Mouse (Mus musculus): ENCODE data around the gene Gm10401.

Gene Gm10401

DNA sequence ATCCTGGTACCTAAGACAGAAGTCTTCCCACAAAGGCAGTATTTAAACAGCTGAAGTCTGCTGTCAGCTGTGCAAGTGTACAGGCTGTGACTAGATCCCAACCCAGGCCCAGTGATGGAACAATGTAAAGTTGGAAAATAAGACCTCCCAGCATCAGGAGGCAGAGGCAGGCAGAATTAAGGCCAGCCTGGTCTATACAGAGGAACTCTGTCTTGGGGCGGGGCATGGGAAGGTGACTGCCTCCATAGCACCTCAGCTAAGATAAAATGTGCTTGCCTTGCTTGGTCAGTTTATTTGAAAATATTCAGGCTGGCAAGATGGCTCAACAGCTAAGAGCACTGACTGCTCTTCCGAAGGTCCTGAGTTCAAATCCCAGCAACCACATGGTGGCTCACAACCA lies 27.6 kb downstream of the Gm10401 start:
- no peak for DNase-seq (ENCODE audit: low spot score)

GRCm38 (mm10) chr5:115069611-115070010 lies 28.5 kb downstream of the Gm10401 start:
- no peak for DNase-seq (ENCODE audit: low spot score)

GRCm38 (mm10) chr5:115068671-115069421 lies 29.2 kb downstream of the Gm10401 start:
- no peak for DNase-seq (ENCODE audit: low spot score)

- DNase-seq (ENCODE audit: low spot score): no peak
Measured at GRCm38 (mm10) chr5:115066245-115066644, 31.9 kb downstream of the Gm10401 start.

GRCm38 (mm10) chr5:115063391-115063790 lies 34.7 kb downstream of the Gm10401 start:
- DNase-seq (ENCODE audit: low spot score): no peak

- DNase-seq (ENCODE audit: low spot score): no peak
Measured at GRCm38 (mm10) chr5:115062566-115062965, 35.5 kb downstream of the Gm10401 start.

- no peak for DNase-seq (ENCODE audit: low spot score)
Measured at GRCm38 (mm10) chr5:115060977-115061376, 37.1 kb downstream of the Gm10401 start.

DNA sequence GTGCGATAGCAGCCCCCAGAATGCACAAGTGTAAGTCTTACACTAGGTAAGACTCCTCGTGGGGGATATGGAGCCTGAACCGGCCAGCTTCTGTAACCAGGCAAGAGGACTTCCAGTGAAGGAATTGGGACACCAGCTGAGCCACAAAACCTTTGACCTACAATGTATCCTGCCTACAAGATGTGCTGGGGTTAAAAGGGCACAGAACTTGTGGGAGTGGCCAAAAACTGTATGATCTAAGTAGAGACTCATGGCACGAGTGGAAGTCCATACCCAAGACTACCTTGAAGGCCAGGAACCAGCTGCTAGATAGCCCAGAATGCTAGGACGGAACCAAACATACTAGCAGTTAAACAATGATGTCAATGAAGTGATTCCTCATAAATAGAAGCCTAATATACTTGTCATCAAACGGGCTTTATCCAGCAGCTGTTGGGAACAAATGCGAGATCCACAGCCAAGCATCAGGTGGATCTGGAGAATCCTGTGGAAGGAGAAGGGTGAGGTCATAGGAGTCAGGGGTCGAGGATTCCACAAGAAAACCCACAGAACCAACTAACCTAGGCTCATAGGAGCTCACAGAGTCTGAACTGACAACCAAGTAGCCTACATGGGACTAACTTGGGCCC lies 37.9 kb downstream of the Gm10401 start:
- no peak for DNase-seq (ENCODE audit: low spot score)

GRCm38 (mm10) chr5:115058584-115059297 lies 39.4 kb downstream of the Gm10401 start:
- no peak for DNase-seq (ENCODE audit: low spot score)

- no peak for DNase-seq (ENCODE audit: low spot score)
Measured at GRCm38 (mm10) chr5:115057153-115057552, 40.9 kb downstream of the Gm10401 start.

DNA sequence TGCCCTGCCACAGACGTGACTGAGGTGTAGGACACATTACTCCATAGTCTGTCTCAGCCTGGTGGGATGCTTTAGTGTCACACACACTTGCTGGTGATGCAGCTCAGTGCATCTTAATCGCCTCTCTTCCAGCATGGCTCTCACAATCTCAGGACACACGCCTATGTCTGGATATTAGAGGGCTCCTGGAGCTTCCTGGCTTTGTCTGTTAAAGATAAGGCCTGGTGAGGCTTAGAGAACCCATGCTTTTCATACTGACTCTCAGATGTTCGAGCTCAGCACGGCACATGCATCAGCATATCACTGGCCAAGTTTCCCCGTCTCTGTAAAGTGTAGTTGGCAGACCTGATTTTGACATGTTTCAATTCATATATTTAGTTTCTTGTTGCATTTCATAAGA lies 42.7 kb downstream of the Gm10401 start:
- no peak for DNase-seq (ENCODE audit: low spot score)

GRCm38 (mm10) chr5:115053791-115054396 lies 44.2 kb downstream of the Gm10401 start:
- no peak for DNase-seq (ENCODE audit: low spot score)

- DNase-seq (ENCODE audit: low spot score): no peak
Measured at GRCm38 (mm10) chr5:115052546-115052945, 45.5 kb downstream of the Gm10401 start.

- DNase-seq (ENCODE audit: low spot score): no peak
Measured at GRCm38 (mm10) chr5:115050776-115051175, 47.3 kb downstream of the Gm10401 start.

DNA sequence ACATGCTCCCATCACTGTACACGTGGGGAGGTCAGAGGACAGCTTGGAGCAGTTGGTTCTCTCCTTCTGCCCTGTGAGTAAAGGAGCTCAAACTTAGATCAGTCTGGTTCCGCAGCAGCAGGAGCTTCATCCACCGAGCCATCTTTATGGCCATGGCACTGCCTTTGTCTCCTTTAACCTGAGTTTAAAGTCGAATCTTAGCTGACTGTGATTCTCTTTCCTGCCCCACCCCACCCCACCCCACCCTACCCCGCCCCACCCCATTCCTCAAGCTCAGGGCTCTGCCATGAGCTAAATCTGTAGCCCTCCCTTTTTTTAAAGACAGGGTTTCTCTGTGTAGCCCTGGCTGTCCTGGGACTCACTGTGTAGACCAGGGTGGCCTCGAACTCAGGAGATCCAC lies 48.4 kb downstream of the Gm10401 start:
- DNase-seq (ENCODE audit: low spot score): no peak

All from urinary bladder, postnatal 10 days (tissue).